Mouse (Mus musculus) myocyte (in vitro differentiated cells): Measurements from ENCODE around the gene Spindoc. TPM values are rescaled to one million over a fixed set of nuclear protein-coding genes. Genes with fewer than 3 reads are reported as not detected.
A peak's percentile ranks its signal among the peaks of the same experiment; 100 is the strongest.

ENCODE experiments used
- H3K27me3 ChIP-seq: one replicate; pipeline ENCODE4 v1.6.1; 2011; ENCODE audit not compliant: control insufficient read depth, insufficient read depth, insufficient read length
- H3K36me3 ChIP-seq: one replicate; pipeline ENCODE4 v1.6.1; 2011; ENCODE audit not compliant: control insufficient read depth, insufficient read depth
- H3K4me2 ChIP-seq: one replicate; pipeline ENCODE4 v1.6.1; 2011; ENCODE audit warnings: low read depth, control low read depth
- H3K4me3 ChIP-seq: one replicate; pipeline ENCODE4 v1.5.1; 2011; ENCODE audit warnings: mild to moderate bottlenecking, control low read depth, moderate library complexity
- H3K79me2 ChIP-seq: one replicate; pipeline ENCODE4 v1.6.1; 2011; ENCODE audit not compliant: control insufficient read depth, insufficient read depth
- H3ac ChIP-seq: one replicate; pipeline ENCODE4 v1.6.1; 2011; ENCODE audit not compliant: control insufficient read depth, insufficient read length
- CEBPB ChIP-seq: IDR thresholded peaks from 2 replicates; pipeline ENCODE4 v1.6.1; 2011; ENCODE audit warnings: mild to moderate bottlenecking, moderate library complexity; ENCODE audit not compliant: poor library complexity, insufficient read depth, severe bottlenecking
- E2F4 ChIP-seq: IDR thresholded peaks from one replicate; pipeline ENCODE4 v1.6.1; 2011; ENCODE audit warnings: mild to moderate bottlenecking, control low read depth, moderate library complexity; ENCODE audit not compliant: insufficient read depth
- MAX ChIP-seq: IDR thresholded peaks from one replicate; pipeline ENCODE4 v1.6.1; 2011; ENCODE audit warnings: low read depth, mild to moderate bottlenecking, control low read depth
- MYOD1 ChIP-seq, 3 experiments: IDR thresholded peaks; one replicate each; pipeline ENCODE4 v1.6.1; 2011; ENCODE audit warnings: control low read depth in 2 of 3, low read depth in 2 of 3, mild to moderate bottlenecking in 2 of 3, moderate library complexity in 1 of 3; ENCODE audit not compliant: insufficient read length in 2 of 3, control insufficient read depth in 1 of 3
- MYOG ChIP-seq, 3 experiments: IDR thresholded peaks; one replicate each; pipeline ENCODE4 v1.6.1; 2011; ENCODE audit warnings: control low read depth in 2 of 3, low read depth in 2 of 3, mild to moderate bottlenecking in 2 of 3; ENCODE audit not compliant: insufficient read length in 2 of 3, control insufficient read depth in 1 of 3, insufficient read depth in 1 of 3
- POLR2A ChIP-seq: IDR thresholded peaks from one replicate; pipeline ENCODE4 v1.6.1; 2011; ENCODE audit warnings: low read depth, mild to moderate bottlenecking, control low read depth, moderate library complexity; ENCODE audit not compliant: insufficient read length
- POLR2AphosphoS2 ChIP-seq: IDR thresholded peaks from one replicate; pipeline ENCODE4 v1.6.1; 2011; ENCODE audit warnings: low read depth, control low read depth; ENCODE audit not compliant: insufficient read length
- REST ChIP-seq: IDR thresholded peaks from one replicate; pipeline ENCODE4 v1.6.1; 2011; ENCODE audit warnings: mild to moderate bottlenecking, control low read depth, moderate library complexity; ENCODE audit not compliant: insufficient read depth, insufficient read length
- SRF ChIP-seq: IDR thresholded peaks from one replicate; pipeline ENCODE4 v1.6.1; 2011; ENCODE audit warnings: low read depth; ENCODE audit not compliant: control insufficient read depth, insufficient read length
- TCF12 ChIP-seq: IDR thresholded peaks from one replicate; pipeline ENCODE4 v1.6.1; 2011; ENCODE audit warnings: mild to moderate bottlenecking, control low read depth; ENCODE audit not compliant: poor library complexity, insufficient read depth, severe bottlenecking
- TCF3 ChIP-seq: IDR thresholded peaks from one replicate; pipeline ENCODE4 v1.6.1; 2011; ENCODE audit warnings: low read depth, control low read depth; ENCODE audit not compliant: insufficient read length
- USF1 ChIP-seq: IDR thresholded peaks from one replicate; pipeline ENCODE4 v1.6.1; 2011; ENCODE audit warnings: low read depth, mild to moderate bottlenecking, control low read depth, moderate library complexity
- polyA plus RNA-seq: library from polyadenylated mRNA; unstranded; fragments of >200 nt; fragmentation: generic; extraction: Trizol; gene quantifications from one replicate; pipeline ENCODE4 v1.2.1, GENCODE M21; 2012; ENCODE audit warnings: missing spikeins

Gene Spindoc
- polyA plus RNA-seq, 1 experiment, result 20.4 TPM

- Histone ChIP-seq H3K4me3 (peak overlapping the region; percentile 75), H3K36me3 (no peaks in the 10 kb centered on the region), H3ac (no peak overlapping the region), H3K27me3 (no peaks in the 10 kb centered on the region), H3K79me2 (peaks cover 28% of the 10 kb centered on the region), H3K4me2 (peak overlapping the region; percentile 93)
- TF ChIP-seq CEBPB, result no peak
- no peak for TF ChIP-seq REST
- no peak for TF ChIP-seq TCF3
- no peak for TF ChIP-seq USF1
- no peak for TF ChIP-seq E2F4
- no peak for TF ChIP-seq TCF12
- no peak for TF ChIP-seq POLR2A
- TF ChIP-seq SRF, result no peak
- TF ChIP-seq MYOD1 (IDR thresholded peaks at IDR 0.05; ENCODE audit: control insufficient read depth in 1 of 3, insufficient read length in 2 of 3, low read depth in 2 of 3), result no peak
- no peak for TF ChIP-seq POLR2AphosphoS2
- no peak for TF ChIP-seq MYOG (IDR thresholded peaks at IDR 0.05; ENCODE audit: control insufficient read depth in 1 of 3, insufficient read depth in 1 of 3, insufficient read length in 2 of 3, low read depth in 2 of 3)
- no peak for TF ChIP-seq MAX
Observed at GRCm38 (mm10) chr19:7419134-7419533, 36.3 kb upstream of the Spindoc start.

- Histone ChIP-seq H3K27me3 (no peaks in the 10 kb centered on the region), H3K79me2 (peaks cover 28% of the 10 kb centered on the region), H3ac (peak overlapping the region; percentile 83), H3K36me3 (no peaks in the 10 kb centered on the region), H3K4me3 (peak overlapping the region; percentile 75), H3K4me2 (peak overlapping the region; percentile 93)
- TF ChIP-seq TCF12 (no peak), POLR2A (no peak), USF1 (no peak), POLR2AphosphoS2 (no peak), MAX (no peak), E2F4 (peak; percentile 23), MYOG (IDR thresholded peaks at IDR 0.05; ENCODE audit: control insufficient read depth in 1 of 3, insufficient read depth in 1 of 3, insufficient read length in 2 of 3, low read depth in 2 of 3) (no peak), MYOD1 (IDR thresholded peaks at IDR 0.05; ENCODE audit: control insufficient read depth in 1 of 3, insufficient read length in 2 of 3, low read depth in 2 of 3) (no peak), REST (no peak), CEBPB (no peak), SRF (peak; percentile 27), TCF3 (no peak)
Observed at GRCm38 (mm10) chr19:7417911-7418849, 35.4 kb upstream of the Spindoc start.

DNA sequence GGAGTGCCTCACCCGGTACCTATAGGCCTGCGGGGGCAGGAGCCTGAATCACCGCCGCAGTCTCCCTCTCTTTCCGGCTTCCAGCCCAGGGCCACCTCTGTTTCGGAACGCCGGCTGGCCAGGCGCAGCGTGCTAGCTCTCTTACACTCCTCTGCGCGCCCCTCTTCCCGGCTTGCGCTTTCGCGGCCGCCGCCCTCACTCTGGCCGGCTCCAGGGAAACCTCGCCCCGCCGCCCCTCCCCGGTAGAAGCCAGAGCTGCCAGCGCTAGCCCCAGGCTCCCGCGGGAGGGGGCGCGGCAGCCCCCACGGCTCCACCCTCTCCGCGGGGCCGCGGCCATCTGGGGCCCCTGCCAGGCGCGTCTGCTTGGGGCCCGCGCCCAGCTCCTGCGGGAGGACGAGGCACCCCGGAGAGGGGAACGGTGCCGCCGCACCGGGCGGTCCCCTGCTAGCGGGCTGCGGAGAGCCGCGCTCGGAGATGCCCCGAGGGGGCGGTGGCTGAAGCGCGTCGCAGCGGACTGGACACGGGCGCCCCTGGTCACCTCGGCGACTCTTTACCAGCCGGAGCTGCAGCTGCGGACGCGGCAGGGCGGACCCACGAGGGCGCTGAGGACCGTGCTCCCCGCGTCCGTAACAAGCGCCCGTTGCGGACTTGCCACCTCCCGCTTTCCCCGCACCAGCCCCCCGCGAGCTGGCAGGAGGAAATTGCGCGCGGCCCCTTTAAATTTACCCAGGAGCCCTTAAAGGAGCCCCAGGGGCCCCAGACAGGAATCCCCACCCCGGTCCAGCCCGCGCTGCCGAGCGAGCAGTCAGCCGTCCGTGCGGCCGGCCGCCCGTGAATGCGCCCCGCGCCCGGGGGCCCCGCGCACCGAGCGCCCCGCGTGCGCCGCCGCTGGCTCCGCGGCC is 34.3 kb upstream of the Spindoc start, which contains the start of gene 2700081O15Rik:
2700081O15Rik (plus strand) TSS at position 792 of the 902 bp plus-strand sequence.
- H3K4me3 ChIP-seq, result peak within 1 kb of the TSS; percentile 75
- H3K4me2 ChIP-seq, result peak within 1 kb of the TSS; percentile 93
- H3K27me3 ChIP-seq, result no peaks in the 10 kb centered on the region
- H3K36me3 ChIP-seq, result no peaks in the 10 kb centered on the region
- TF ChIP-seq E2F4 (no peak), MYOG (IDR thresholded peaks at IDR 0.05; ENCODE audit: control insufficient read depth in 1 of 3, insufficient read depth in 1 of 3, insufficient read length in 2 of 3, low read depth in 2 of 3) (peak in 1 of 3 experiments; percentile 28), POLR2A (peak; percentile 57), REST (no peak)
- H3ac ChIP-seq, result peak within 1 kb of the TSS; percentile 83
- peaks cover 28% of the 10 kb centered on the region for H3K79me2 ChIP-seq

- H3K36me3 ChIP-seq, result no peaks in the 10 kb centered on the region
- TF ChIP-seq MYOD1 (IDR thresholded peaks at IDR 0.05; ENCODE audit: control insufficient read depth in 1 of 3, insufficient read length in 2 of 3, low read depth in 2 of 3) (no peak), POLR2AphosphoS2 (no peak), REST (no peak), CEBPB (no peak)
- H3K79me2 ChIP-seq, result peaks cover 28% of the 10 kb centered on the region
Observed at GRCm38 (mm10) chr19:7415916-7416833, 33.4 kb upstream of the Spindoc start.

More at GRCm38 (mm10) chr19:7415916-7416833, 33.4 kb upstream of the Spindoc start:
- no peaks in the 10 kb centered on the region for H3K27me3 ChIP-seq
- H3K4me2 ChIP-seq, result peak overlapping the region; percentile 80
- H3ac ChIP-seq, result peak overlapping the region; percentile 83
- peak overlapping the region; percentile 75 for H3K4me3 ChIP-seq
